Mouse (Mus musculus) adrenal gland, postnatal 25 days (tissue): ENCODE data around the gene Serpinb9. TPM values are rescaled to one million over a fixed set of nuclear protein-coding genes. Genes with fewer than 3 reads are reported as not detected.

Experiments used
- total RNA-seq: library from RNA; stranded (reverse); gene quantifications from 2 replicates; pipeline ENCODE4 v1.2.3, GENCODE M21; 2021

Serpinb9 gene
- total RNA-seq, 1 experiment from 2014 or later = 19.8 TPM

Other genes starting within 250 kb of the Serpinb9 start
- 0.06 TPM in 1 of 2 replicates, not detected in the other for gene Mylk4, start 219.3 kb upstream of the Serpinb9 start, total RNA-seq
- gene Wrnip1, start 201.2 kb upstream of the Serpinb9 start, total RNA-seq = 44.7 and 70.5 TPM in 2 replicates
- gene D930007J09Rik, start 200.4 kb upstream of the Serpinb9 start, total RNA-seq = not detected in 2 replicates
- gene Serpinb1a, start 152.1 kb upstream of the Serpinb9 start, total RNA-seq = 103 and 180 TPM in 2 replicates
- gene Serpinb1c, start 105.0 kb upstream of the Serpinb9 start, total RNA-seq = not detected in 2 replicates
- 43.9 and 61.3 TPM in 2 replicates for gene Serpinb6b, start 38.0 kb upstream of the Serpinb9 start, total RNA-seq
- 0.29 TPM in 1 of 2 replicates, not detected in the other for gene Serpinb9b, start 24.2 kb downstream of the Serpinb9 start, total RNA-seq
- 0.52 and 1.1 TPM in 2 replicates for gene Serpinb1b, start 75.3 kb downstream of the Serpinb9 start, total RNA-seq
- not detected in 2 replicates for gene Serpinb9c, start 156.5 kb downstream of the Serpinb9 start, total RNA-seq
- not detected in 2 replicates for gene Serpinb9d, start 189.7 kb downstream of the Serpinb9 start, total RNA-seq
- not detected in 2 replicates for gene Serpinb9e, start 246.4 kb downstream of the Serpinb9 start, total RNA-seq